16 mouse cellular contexts compared by ENCODE assay signal in genomic region chr10:13177973-13178624, GRCm38 (mm10). TPM values are rescaled to one million over a fixed set of nuclear protein-coding genes. Genes with fewer than 3 reads are reported as not detected.
"Had no signal": no experiment of that assay in that cellular context is flagged by ENCODE, and none has a peak within 500 bp of the region (broad histone marks: within the 10 kb centered on the region; RNA-seq: fewer than 3 reads in every experiment).

Gene Zc2hc1b, minus strand, starts transcription at chr10:13178023.

- DNase-seq: kidney, adult 8-10 months; kidney, postnatal 25 days; left cerebral cortex, postnatal 4 days; lung, adult 18-20 months; lung, postnatal 36 days; right cerebral cortex, adult 18-20 months; thymus, adult 2 months; thymus, postnatal 36 days had no signal

- H3K27ac ChIP-seq: limb, embryonic 13.5 days; liver, embryonic 14.5 days; midbrain, embryonic 13.5 days had no signal

- ATAC-seq: midbrain, embryonic 13.5 days had no signal

- H3K4me1 ChIP-seq: midbrain, embryonic 13.5 days had no signal

- H3K4me2 ChIP-seq: limb, embryonic 13.5 days; midbrain, embryonic 13.5 days had no signal

- H3K4me3 ChIP-seq: limb, embryonic 13.5 days; midbrain, embryonic 13.5 days had no signal

- H3K27me3 ChIP-seq: limb, embryonic 13.5 days; midbrain, embryonic 13.5 days had no signal

- H3K9ac ChIP-seq: limb, embryonic 13.5 days; liver, embryonic 14.5 days; midbrain, embryonic 13.5 days had no signal

- H3K9me3 ChIP-seq: limb, embryonic 13.5 days; midbrain, embryonic 13.5 days had no signal

RNA-seq across cellular contexts. Expression of gene Zc2hc1b, which starts in this region (rescaled TPM):
- polyA plus RNA-seq: kidney, embryonic 16.5 days; limb, embryonic 13.5 days; liver, adult 2 months; liver, embryonic 14.5 days; lung, embryonic 16.5 days; midbrain, embryonic 13.5 days; midbrain, postnatal 0 days; neural tube, embryonic 14.5 days; thymus, adult 2 months had no signal
